Mouse (Mus musculus) heart, postnatal 0 days (tissue): ENCODE measurements around the gene Timm22. TPM values are rescaled to one million over a fixed set of nuclear protein-coding genes. Genes with fewer than 3 reads are reported as not detected.

Source experiments
- ATAC-seq: fragments of 200-750 bp; cut with Nextera tagmentation; 2 replicates; pipeline ENCODE4 v1.8.0; 2017; ENCODE audit warnings: low read depth, moderate number of reproducible peaks, moderate library complexity; ENCODE audit not compliant: insufficient read depth
- DNase-seq: peaks from one replicate; pipeline ENCODE4 v3.0.0-alpha.2; 2016; ENCODE audit warnings: low spot score
- H3K27ac ChIP-seq: fragments of 300-500 bp; sonication (generic); 2 replicates; pipeline ENCODE4 v1.5.1; 2014; ENCODE audit warnings: low read depth, mild to moderate bottlenecking
- H3K27me3 ChIP-seq: fragments of 300-500 bp; sonication (generic); 2 replicates; pipeline ENCODE4 v1.6.1; 2014; ENCODE audit warnings: low read length, mixed read lengths; ENCODE audit not compliant: control insufficient read depth, insufficient read depth
- H3K36me3 ChIP-seq: fragments of 300-500 bp; sonication (generic); replicated peaks from 2 replicates; pipeline ENCODE4 v1.6.1; 2014; ENCODE audit warnings: low read length, mixed read lengths; ENCODE audit not compliant: control insufficient read depth, insufficient read depth
- H3K4me1 ChIP-seq: fragments of 300-500 bp; sonication (generic); 2 replicates; pipeline ENCODE4 v1.6.1; 2014; ENCODE audit warnings: antibody characterized with exemption; ENCODE audit not compliant: control insufficient read depth, insufficient read depth
- H3K4me2 ChIP-seq: fragments of 300-500 bp; sonication (generic); 2 replicates; pipeline ENCODE4 v1.6.1; 2014; ENCODE audit warnings: low read depth, mild to moderate bottlenecking, low read length, moderate library complexity
- H3K4me3 ChIP-seq: fragments of 300-500 bp; sonication (generic); 2 replicates; pipeline ENCODE4 v1.5.1; 2014; ENCODE audit warnings: low read depth, low read length
- H3K9ac ChIP-seq: fragments of 300-500 bp; sonication (generic); replicated peaks from 2 replicates; pipeline ENCODE4 v1.6.1; 2014; ENCODE audit warnings: low read depth, low read length, mixed read lengths
- H3K9me3 ChIP-seq: fragments of 300-500 bp; sonication (generic); replicated peaks from 2 replicates; pipeline ENCODE4 v1.6.1; 2016; ENCODE audit warnings: low read length; ENCODE audit not compliant: control insufficient read depth
- CTCF ChIP-seq: IDR thresholded peaks from 2 replicates; pipeline ENCODE4 v1.5.1; 2016; ENCODE audit warnings: antibody characterized with exemption, control low read depth, low read depth
- EP300 ChIP-seq: IDR thresholded peaks from 2 replicates; pipeline ENCODE4 v1.6.1; 2016; ENCODE audit warnings: antibody characterized with exemption, low read depth
- WGBS: fragments of 180-500 bp; shearing (Covaris S2); extraction: QIAGEN DNeasy Blood & Tissue Kit; methylation state at CpG from one replicate; pipeline ENCODE4 v1.1.7; 2014; 5-methylcytosine and 5-hydroxymethylcytosine counted together
- polyA plus RNA-seq: library from polyadenylated mRNA; unstranded; fragments of >200 nt; fragmentation: Nextera tagmentation; extraction: Ambion mirVana; gene quantifications from 2 replicates; pipeline ENCODE4 v1.2.1, GENCODE M21; 2015
- total RNA-seq: library from RNA; depleted of rRNA; stranded (reverse); fragments of >200 nt; gene quantifications from 2 replicates; pipeline ENCODE4 v1.2.3, GENCODE M21; 2014; ENCODE audit warnings: low replicate concordance

Gene Timm22
- total and polyA plus RNA-seq, 2 experiments from 2014 or later: 20.1 to 90.5 TPM

- H3K9ac ChIP-seq: no peak overlapping the region
- peaks cover 25% of the 10 kb centered on the region for H3K4me1 ChIP-seq
- 36% methylated on average over 6 of the region's 6 CpGs for WGBS
These were observed 34.2 kb upstream of the Timm22 start for GRCm38 (mm10) chr11:76372534-76372933.

GRCm38 (mm10) chr11:76374491-76375185 is 32.1 kb upstream of the Timm22 start:
- DNase-seq: peak; percentile 75
- H3K36me3 ChIP-seq: no peaks in the 10 kb centered on the region
- H3K4me3 ChIP-seq: no peak overlapping the region
- peak; percentile 86 for ATAC-seq
- H3K9me3 ChIP-seq: no peaks in the 10 kb centered on the region
- peaks cover 28% of the 10 kb centered on the region for H3K4me1 ChIP-seq
- H3K9ac ChIP-seq: no peak overlapping the region
- H3K27ac ChIP-seq: peak overlapping the region; percentile 89
- no peaks in the 10 kb centered on the region for H3K27me3 ChIP-seq
- 17% methylated on average over 17 of the region's 17 CpGs for WGBS
- TF ChIP-seq EP300: no peak
- no peak for TF ChIP-seq CTCF
- peak overlapping the region; percentile 26; the same call in 1 of the 2 replicates for H3K4me2 ChIP-seq

More at GRCm38 (mm10) chr11:76372534-76372933, 34.2 kb upstream of the Timm22 start:
- Histone ChIP-seq H3K4me3 (no peak overlapping the region), H3K36me3 (no peaks in the 10 kb centered on the region), H3K27ac (peak overlapping the region; percentile 57), H3K27me3 (no peaks in the 10 kb centered on the region), H3K4me2 (no peak overlapping the region), H3K9me3 (no peaks in the 10 kb centered on the region)
- TF ChIP-seq EP300: no peak
- TF ChIP-seq CTCF: no peak
- no peak for ATAC-seq
- no peak for DNase-seq

GRCm38 (mm10) chr11:76376425-76376824 is 30.3 kb upstream of the Timm22 start:
- Histone ChIP-seq H3K27ac (no peak overlapping the region), H3K4me3 (no peak overlapping the region), H3K9me3 (no peaks in the 10 kb centered on the region), H3K27me3 (no peaks in the 10 kb centered on the region), H3K4me1 (peaks cover 40% of the 10 kb centered on the region), H3K36me3 (no peaks in the 10 kb centered on the region), H3K9ac (no peak overlapping the region), H3K4me2 (no peak overlapping the region)
- no peak for TF ChIP-seq CTCF
- no peak for TF ChIP-seq EP300
- DNase-seq (no peak), ATAC-seq (no peak)
- WGBS: 88% methylated on average over 3 of the region's 3 CpGs

- H3K4me2 ChIP-seq: peak overlapping the region; percentile 11; the same call in 1 of the 2 replicates
- H3K4me1 ChIP-seq: peaks cover 16% of the 10 kb centered on the region; the same call in 1 of the 2 replicates
- H3K9me3 ChIP-seq: no peaks in the 10 kb centered on the region
- peak overlapping the region; percentile 55 for H3K27ac ChIP-seq
- H3K4me3 ChIP-seq: no peak overlapping the region
- no peaks in the 10 kb centered on the region for H3K27me3 ChIP-seq
- TF ChIP-seq EP300 (no peak), CTCF (no peak)
- DNase-seq (peak; percentile 64), ATAC-seq (peak; percentile 81)
- H3K9ac ChIP-seq: no peak overlapping the region
- H3K36me3 ChIP-seq: no peaks in the 10 kb centered on the region
- 20% methylated on average over 11 of the region's 11 CpGs for WGBS
These were observed 26.7 kb upstream of the Timm22 start for GRCm38 (mm10) chr11:76379921-76380544.

GRCm38 (mm10) chr11:76381201-76381885 is 25.4 kb upstream of the Timm22 start:
- H3K9me3 ChIP-seq: no peaks in the 10 kb centered on the region
- no peaks in the 10 kb centered on the region for H3K36me3 ChIP-seq
- H3K27me3 ChIP-seq: no peaks in the 10 kb centered on the region
- H3K4me2 ChIP-seq: no peak overlapping the region
- WGBS: 75% methylated on average over 15 of the region's 15 CpGs
- H3K4me1 ChIP-seq: peaks cover 16% of the 10 kb centered on the region; the same call in 1 of the 2 replicates
- TF ChIP-seq EP300: no peak
- no peak for TF ChIP-seq CTCF
- no peak overlapping the region for H3K9ac ChIP-seq
- H3K4me3 ChIP-seq: no peak overlapping the region
- ATAC-seq (no peak), DNase-seq (no peak)
- no peak overlapping the region; the same call in 1 of the 2 replicates for H3K27ac ChIP-seq
